Mouse (Mus musculus) Muller cell, postnatal 12 days (primary cell): ENCODE data around the gene Gpc1.

ENCODE experiments used
- DNase-seq: peaks from one replicate; pipeline ENCODE4 v3.0.0-alpha.2; 2015; ENCODE audit errors: inconsistent ontology term

Gpc1 gene

GRCm38 (mm10) chr1:92879266-92879665 is 47.8 kb downstream of the Gpc1 start:
- DNase-seq: no peak

GRCm38 (mm10) chr1:92880101-92880500 is 48.7 kb downstream of the Gpc1 start:
- DNase-seq: no peak

- DNase-seq: no peak
Measured at GRCm38 (mm10) chr1:92881982-92882381, 50.5 kb downstream of the Gpc1 start.

- DNase-seq: no peak
Measured at GRCm38 (mm10) chr1:92888901-92889655, 57.6 kb downstream of the Gpc1 start.

- DNase-seq: no peak
Measured at GRCm38 (mm10) chr1:92892791-92893190, 61.3 kb downstream of the Gpc1 start.

GRCm38 (mm10) chr1:92893896-92894295 is 62.5 kb downstream of the Gpc1 start:
- DNase-seq: no peak

GRCm38 (mm10) chr1:92895089-92895488 is 63.6 kb downstream of the Gpc1 start:
- DNase-seq: peak; percentile 56

GRCm38 (mm10) chr1:92902786-92903185 is 71.3 kb downstream of the Gpc1 start, which contains the start of gene Ankmy1:
Ankmy1 (minus strand) TSS chr1:92902906.
- peak; percentile 24 for DNase-seq

- DNase-seq: peak; percentile 85
Measured at GRCm38 (mm10) chr1:92903627-92904026, 72.2 kb downstream of the Gpc1 start.

GRCm38 (mm10) chr1:92905703-92906310 is 74.4 kb downstream of the Gpc1 start:
- no peak for DNase-seq

GRCm38 (mm10) chr1:92906779-92907631 is 75.6 kb downstream of the Gpc1 start, which contains the start of gene Dusp28:
Dusp28 (plus strand) TSS chr1:92906981.
- DNase-seq: peak; percentile 93

GRCm38 (mm10) chr1:92907632-92908360 is 76.4 kb downstream of the Gpc1 start:
- no peak for DNase-seq

- no peak for DNase-seq
Measured at GRCm38 (mm10) chr1:92908664-92909063, 77.2 kb downstream of the Gpc1 start.

- no peak for DNase-seq
Measured at GRCm38 (mm10) chr1:92909068-92909467, 77.6 kb downstream of the Gpc1 start.
